Mouse (Mus musculus) C2C12 (cell line): Measurements from ENCODE around the gene Pcnp.

Experiments
- CEBPB ChIP-seq: IDR thresholded peaks from one replicate; pipeline ENCODE4 v1.6.1; 2011; ENCODE audit warnings: low read depth, mild to moderate bottlenecking, control low read depth, moderate library complexity
- CTCF ChIP-seq: IDR thresholded peaks from one replicate; pipeline ENCODE4 v1.5.1; 2011; ENCODE audit not compliant: control insufficient read depth, insufficient read depth, insufficient read length
- FOSL1 ChIP-seq: IDR thresholded peaks from one replicate; pipeline ENCODE4 v1.8.0; 2011; ENCODE audit warnings: mild to moderate bottlenecking, low read length; ENCODE audit not compliant: poor library complexity, insufficient read depth, severe bottlenecking
- MAX ChIP-seq: IDR thresholded peaks from one replicate; pipeline ENCODE4 v1.6.1; 2011; ENCODE audit warnings: mild to moderate bottlenecking, control low read depth
- MYOD1 ChIP-seq: IDR thresholded peaks from one replicate; pipeline ENCODE4 v1.6.1; 2011; ENCODE audit warnings: low read depth; ENCODE audit not compliant: control insufficient read depth, insufficient read length
- MYOG ChIP-seq: IDR thresholded peaks from one replicate; pipeline ENCODE4 v1.6.1; 2011; ENCODE audit not compliant: control insufficient read depth, insufficient read length; ENCODE audit errors: extremely low read depth
- USF1 ChIP-seq: IDR thresholded peaks from one replicate; pipeline ENCODE4 v1.6.1; 2011; ENCODE audit warnings: low read depth, mild to moderate bottlenecking, control low read depth, moderate library complexity

- TF ChIP-seq CTCF: no peak
- no peak for TF ChIP-seq MYOG
- no peak for TF ChIP-seq MYOD1
- no peak for TF ChIP-seq FOSL1
- TF ChIP-seq USF1: no peak
- no peak for TF ChIP-seq MAX
- no peak for TF ChIP-seq CEBPB
Observed at GRCm38 (mm10) chr16:56062981-56063380, 33.4 kb upstream of the Pcnp start.
